Mouse (Mus musculus) urinary bladder, postnatal 4 days (tissue): ENCODE measurements at regions not wholly inside any gene's neighbourhood (a gene's known extent, or its start where the extent isn't known, plus 50 kb on each side); places are given as distances from the start of the nearest gene placed in this dataset.
A peak's percentile ranks its signal among the peaks of the same experiment; 100 is the strongest.

Experiments
- DNase-seq, 2 experiments: peaks; one replicate each; pipeline ENCODE4 v3.0.0; 2021 to 2022; ENCODE audit warnings: low spot score in 2 of 2

GRCm38 (mm10) chr3:54597326-54598274, 95.0 kb upstream of the Supt20 start:
- DNase-seq, result peak; percentile 39 to 65

DNA sequence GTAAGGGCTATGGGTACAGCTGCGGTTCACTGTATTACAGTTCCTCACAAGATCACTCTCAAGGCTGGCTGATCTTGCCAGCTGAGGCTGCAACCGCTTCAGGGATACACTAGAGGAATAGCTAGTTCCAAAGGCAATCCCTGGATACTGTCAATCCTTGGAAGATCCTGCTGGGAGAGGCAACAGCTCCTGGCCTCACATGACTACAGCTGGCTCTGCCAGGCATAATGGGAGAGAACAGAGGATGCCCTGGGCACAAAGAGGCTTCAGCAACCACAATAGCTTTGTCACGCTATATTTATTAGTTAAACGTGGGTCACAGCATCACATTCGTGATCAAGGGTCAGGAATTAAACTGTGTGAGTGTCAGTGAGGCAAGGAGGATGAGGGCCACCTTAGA, 94.3 kb upstream of the Supt20 start:
- no peak for DNase-seq

DNA sequence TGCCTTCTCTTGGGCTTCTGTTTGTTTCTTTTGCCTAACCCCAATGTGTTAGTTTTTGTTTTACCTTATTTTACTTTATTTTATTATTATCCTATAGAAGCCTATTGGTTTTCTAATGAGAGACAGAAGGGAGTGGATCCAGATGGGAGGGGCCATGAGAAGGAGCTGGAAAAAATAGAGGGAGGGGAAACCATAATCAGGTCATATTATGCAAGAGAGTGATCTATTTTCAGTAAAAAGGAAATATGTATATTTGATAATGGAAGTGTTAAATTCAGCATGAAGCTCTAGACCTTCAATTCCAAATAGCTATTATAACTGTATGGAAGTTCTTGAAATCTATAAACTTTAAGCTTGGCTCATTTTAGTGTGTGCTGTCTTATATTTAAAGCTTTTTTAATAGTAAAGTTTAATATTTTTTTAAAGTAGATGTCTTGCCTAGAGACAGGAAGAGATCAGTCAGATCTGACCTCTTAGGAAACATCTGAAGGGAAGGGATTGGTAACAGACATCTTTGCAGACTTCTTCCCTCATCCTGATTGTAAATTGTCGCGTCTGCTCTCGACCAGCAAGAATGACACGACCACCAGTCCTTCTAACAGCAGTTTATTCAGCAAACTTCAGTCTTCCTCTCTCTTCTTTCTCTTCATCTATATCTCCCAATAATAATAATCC, 87.8 kb upstream of the Supt20 start:
- no peak for DNase-seq

- DNase-seq, result no peak
These were observed 81.1 kb upstream of the Supt20 start for GRCm38 (mm10) chr3:54611431-54611990.

- DNase-seq, result no peak
These were observed 78.8 kb upstream of the Supt20 start for GRCm38 (mm10) chr3:54613845-54614244.

- DNase-seq, result no peak
These were observed 75.3 kb upstream of the Supt20 start for GRCm38 (mm10) chr3:54617298-54617697.

GRCm38 (mm10) chr3:54618286-54618685, 74.3 kb upstream of the Supt20 start:
- DNase-seq, result no peak

DNA sequence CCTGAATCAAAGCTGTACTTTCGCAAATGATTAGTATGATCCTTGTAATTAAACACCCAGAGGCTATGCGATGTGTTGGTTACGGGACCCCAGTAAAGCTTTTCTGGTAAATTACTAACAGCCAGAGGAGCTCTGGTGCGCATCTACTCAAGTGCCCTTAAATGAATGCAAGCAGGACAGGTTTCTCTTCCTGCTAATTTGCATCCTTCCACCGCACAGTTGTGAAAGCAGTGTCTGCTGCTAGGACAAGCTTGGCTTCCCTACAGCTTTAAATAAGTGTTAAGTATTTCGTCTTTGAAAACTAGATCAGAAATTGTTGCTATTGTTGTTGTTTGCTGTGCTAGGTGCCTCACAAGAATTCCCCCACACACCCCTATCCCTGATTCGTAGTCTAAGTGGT, 62.4 kb upstream of the Supt20 start:
- DNase-seq, result no peak

DNA sequence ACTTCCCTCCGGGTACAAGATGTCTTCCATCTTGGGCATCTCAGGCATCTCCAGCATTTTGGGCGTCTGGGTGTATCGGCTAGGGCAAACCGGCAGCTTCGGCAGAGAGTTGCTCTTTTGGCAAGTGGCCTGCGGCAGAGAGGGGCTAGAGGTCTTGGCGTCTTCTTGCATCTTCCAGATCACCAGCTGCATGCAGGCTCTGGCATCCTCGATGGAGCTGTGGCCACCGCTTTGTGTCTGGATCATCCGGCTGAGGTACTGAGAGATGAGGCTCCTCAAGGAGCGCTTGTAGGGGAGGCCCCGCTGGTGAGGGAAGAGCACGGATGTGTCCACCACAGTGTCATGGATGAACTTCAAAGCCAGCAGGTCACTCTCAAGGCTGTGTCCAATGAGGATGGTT, 59.9 kb upstream of the Supt20 start:
- no peak for DNase-seq

GRCm38 (mm10) chr3:54633446-54633845, 59.2 kb upstream of the Supt20 start:
- no peak for DNase-seq

GRCm38 (mm10) chr3:54634456-54634855, 58.2 kb upstream of the Supt20 start:
- DNase-seq, result no peak
